Mouse (Mus musculus) frontal cortex, postnatal 10 days (tissue): ENCODE data around the gene Phka2.

Experiments used
- DNase-seq, 2 experiments: peaks; one replicate each; pipeline ENCODE4 v3.0.0; 2022; ENCODE audit warnings: low spot score in 2 of 2, mixed read lengths in 1 of 2

The Phka2 gene

GRCm38 (mm10) chrX:160598562-160599458 is 96.8 kb downstream of the Phka2 start:
- DNase-seq: peak; percentile 34 to 60

GRCm38 (mm10) chrX:160601053-160601452 is 99.1 kb downstream of the Phka2 start:
- no peak for DNase-seq

- DNase-seq: no peak
These were observed 100.8 kb downstream of the Phka2 start for GRCm38 (mm10) chrX:160602770-160603169.

GRCm38 (mm10) chrX:160603316-160603715 is 101.3 kb downstream of the Phka2 start:
- no peak for DNase-seq

GRCm38 (mm10) chrX:160603981-160604541 is 102.1 kb downstream of the Phka2 start:
- DNase-seq: no peak

GRCm38 (mm10) chrX:160609849-160610248 is 107.9 kb downstream of the Phka2 start:
- DNase-seq: no peak

- no peak for DNase-seq
These were observed 108.5 kb downstream of the Phka2 start for GRCm38 (mm10) chrX:160610482-160610881.

GRCm38 (mm10) chrX:160610882-160611644 is 109.1 kb downstream of the Phka2 start:
- no peak for DNase-seq
